Mouse (Mus musculus): Measurements from ENCODE around the gene Kif5a.
A peak's percentile ranks its signal among the peaks of the same experiment; 100 is the strongest.

Gene Kif5a

GRCm38 (mm10) chr10:127274261-127275022 lies 11.3 kb upstream of the Kif5a start:
- no peaks in the 10 kb centered on the region for H3K9me3 ChIP-seq (ENCODE audit: low read length)
- peaks cover 85% of the 10 kb centered on the region for H3K4me1 ChIP-seq (replicated peaks; ENCODE audit: low read depth, low read length)
- no peak for TF ChIP-seq NANOG (IDR thresholded peaks at IDR 0.05; ENCODE audit: borderline replicate concordance, low read length)
- H3K27me3 ChIP-seq (ENCODE audit: insufficient read depth, low read length) = no peaks in the 10 kb centered on the region
- peak overlapping the region; percentile 29 for H3K4me3 ChIP-seq (replicated peaks; ENCODE audit: low read length)
- H3K36me3 ChIP-seq (ENCODE audit: insufficient read depth, low read length) = peaks cover 93% of the 10 kb centered on the region

GRCm38 (mm10) chr10:127272371-127272770 lies 9.2 kb upstream of the Kif5a start:
- Histone ChIP-seq H3K36me3 (ENCODE audit: insufficient read depth, low read length) (peaks cover 93% of the 10 kb centered on the region), H3K4me1 (replicated peaks; ENCODE audit: low read depth, low read length) (peaks cover 95% of the 10 kb centered on the region), H3K9me3 (ENCODE audit: low read length) (no peaks in the 10 kb centered on the region), H3K4me3 (replicated peaks; ENCODE audit: low read length) (peak overlapping the region; percentile 17; the same call in 1 of the 2 replicates), H3K27me3 (ENCODE audit: insufficient read depth, low read length) (no peaks in the 10 kb centered on the region)
- TF ChIP-seq NANOG (IDR thresholded peaks at IDR 0.05; ENCODE audit: borderline replicate concordance, low read length) (no peak), CTCF (conservative IDR thresholded peaks at IDR 0.05; ENCODE audit: low read length) (no peak), POU5F1 (IDR thresholded peaks at IDR 0.05; ENCODE audit: borderline replicate concordance, low read length) (no peak)

- Histone ChIP-seq H3K4me3 (replicated peaks; ENCODE audit: low read length) (peak overlapping the region; percentile 56), H3K36me3 (ENCODE audit: insufficient read depth, low read length) (peaks cover 72% of the 10 kb centered on the region), H3K27me3 (ENCODE audit: insufficient read depth, low read length) (no peaks in the 10 kb centered on the region), H3K9me3 (ENCODE audit: low read length) (no peaks in the 10 kb centered on the region), H3K4me1 (replicated peaks; ENCODE audit: low read depth, low read length) (peaks cover 93% of the 10 kb centered on the region)
- TF ChIP-seq POU5F1 (IDR thresholded peaks at IDR 0.05; ENCODE audit: borderline replicate concordance, low read length) = no peak
- no peak for TF ChIP-seq CTCF (conservative IDR thresholded peaks at IDR 0.05; ENCODE audit: low read length)
- no peak for TF ChIP-seq NANOG (IDR thresholded peaks at IDR 0.05; ENCODE audit: borderline replicate concordance, low read length)
Observed at GRCm38 (mm10) chr10:127269884-127270283, 6.7 kb upstream of the Kif5a start.

DNA sequence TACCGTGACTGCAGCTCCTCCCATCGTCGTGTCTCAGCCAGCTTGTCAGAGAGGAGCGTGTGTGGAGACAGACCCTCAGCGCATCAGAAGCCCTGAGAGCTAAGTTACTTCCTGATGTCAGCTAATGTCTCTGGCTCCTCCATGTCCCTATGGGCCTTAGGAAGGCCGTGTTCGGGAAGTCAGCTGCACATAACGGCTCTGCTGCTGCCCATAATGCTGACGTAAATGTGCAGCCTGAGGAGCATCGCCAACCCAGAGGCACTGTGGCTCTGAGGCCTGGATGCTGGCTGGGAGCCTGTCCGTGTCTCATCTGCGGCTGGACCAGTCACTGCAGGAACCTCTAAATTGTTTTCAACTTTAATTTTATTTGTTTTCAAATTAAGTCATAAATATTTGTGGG lies 5.9 kb upstream of the Kif5a start:
- Histone ChIP-seq H3K9me3 (ENCODE audit: low read length) (no peaks in the 10 kb centered on the region), H3K4me1 (replicated peaks; ENCODE audit: low read depth, low read length) (peaks cover 93% of the 10 kb centered on the region), H3K4me3 (replicated peaks; ENCODE audit: low read length) (peak overlapping the region; percentile 24; the same call in 1 of the 2 replicates), H3K36me3 (ENCODE audit: insufficient read depth, low read length) (peaks cover 66% of the 10 kb centered on the region), H3K27me3 (ENCODE audit: insufficient read depth, low read length) (no peaks in the 10 kb centered on the region)
- TF ChIP-seq NANOG (IDR thresholded peaks at IDR 0.05; ENCODE audit: borderline replicate concordance, low read length) = no peak
- no peak for TF ChIP-seq POU5F1 (IDR thresholded peaks at IDR 0.05; ENCODE audit: borderline replicate concordance, low read length)
- TF ChIP-seq CTCF (conservative IDR thresholded peaks at IDR 0.05; ENCODE audit: low read length) = no peak

DNA sequence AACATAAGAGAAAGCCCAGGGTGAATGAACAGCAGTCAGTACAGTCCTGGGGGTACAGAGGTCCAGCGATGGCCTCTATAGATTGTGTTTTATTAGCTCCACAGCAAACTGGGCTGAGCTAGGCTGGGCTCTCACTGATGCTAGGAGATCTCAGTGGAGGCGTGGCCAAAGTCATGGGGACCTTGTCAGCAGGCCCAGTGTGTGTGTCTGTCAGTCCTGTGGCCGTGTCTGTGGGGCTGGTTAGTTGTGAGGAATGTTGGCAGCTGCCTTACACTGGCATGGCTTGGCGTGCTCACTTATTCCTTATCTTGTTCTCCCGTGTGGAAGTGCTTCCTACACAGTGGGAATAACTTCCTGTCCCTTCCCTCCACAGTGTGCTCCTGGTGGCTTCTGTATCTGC lies 5.3 kb upstream of the Kif5a start:
- H3K36me3 ChIP-seq (ENCODE audit: insufficient read depth, low read length) = peaks cover 61% of the 10 kb centered on the region
- H3K4me1 ChIP-seq (replicated peaks; ENCODE audit: low read depth, low read length) = peaks cover 93% of the 10 kb centered on the region
- peak overlapping the region; percentile 24; the same call in 1 of the 2 replicates for H3K4me3 ChIP-seq (replicated peaks; ENCODE audit: low read length)
- no peaks in the 10 kb centered on the region for H3K27me3 ChIP-seq (ENCODE audit: insufficient read depth, low read length)
- no peaks in the 10 kb centered on the region for H3K9me3 ChIP-seq (ENCODE audit: low read length)
- TF ChIP-seq CTCF (conservative IDR thresholded peaks at IDR 0.05; ENCODE audit: low read length) (no peak), NANOG (IDR thresholded peaks at IDR 0.05; ENCODE audit: borderline replicate concordance, low read length) (no peak)

DNA sequence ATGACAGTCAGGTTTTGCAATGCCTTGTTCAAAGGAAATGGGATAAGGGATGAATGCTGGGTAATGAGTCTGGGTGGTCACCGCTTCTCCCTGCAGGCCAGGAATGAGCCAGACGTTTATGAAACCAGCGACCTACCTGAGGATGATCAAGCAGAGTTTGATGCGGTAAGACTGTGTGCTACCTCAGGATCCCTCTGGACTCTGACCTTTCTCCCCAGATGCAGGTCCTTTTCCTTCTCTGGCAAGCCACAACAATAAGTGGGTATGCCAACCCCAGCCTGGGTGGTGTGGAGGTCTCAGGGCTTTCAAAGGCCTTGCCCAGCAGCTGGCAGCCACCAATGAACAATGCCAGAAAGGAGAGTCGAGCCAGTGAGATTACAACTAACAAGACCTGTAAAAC lies 4.2 kb upstream of the Kif5a start:
- Histone ChIP-seq H3K36me3 (ENCODE audit: insufficient read depth, low read length) (peaks cover 50% of the 10 kb centered on the region), H3K4me3 (replicated peaks; ENCODE audit: low read length) (peak overlapping the region; percentile 99), H3K4me1 (replicated peaks; ENCODE audit: low read depth, low read length) (peaks cover 92% of the 10 kb centered on the region), H3K9me3 (ENCODE audit: low read length) (no peaks in the 10 kb centered on the region), H3K27me3 (ENCODE audit: insufficient read depth, low read length) (no peaks in the 10 kb centered on the region)
- no peak for TF ChIP-seq CTCF (conservative IDR thresholded peaks at IDR 0.05; ENCODE audit: low read length)

DNA sequence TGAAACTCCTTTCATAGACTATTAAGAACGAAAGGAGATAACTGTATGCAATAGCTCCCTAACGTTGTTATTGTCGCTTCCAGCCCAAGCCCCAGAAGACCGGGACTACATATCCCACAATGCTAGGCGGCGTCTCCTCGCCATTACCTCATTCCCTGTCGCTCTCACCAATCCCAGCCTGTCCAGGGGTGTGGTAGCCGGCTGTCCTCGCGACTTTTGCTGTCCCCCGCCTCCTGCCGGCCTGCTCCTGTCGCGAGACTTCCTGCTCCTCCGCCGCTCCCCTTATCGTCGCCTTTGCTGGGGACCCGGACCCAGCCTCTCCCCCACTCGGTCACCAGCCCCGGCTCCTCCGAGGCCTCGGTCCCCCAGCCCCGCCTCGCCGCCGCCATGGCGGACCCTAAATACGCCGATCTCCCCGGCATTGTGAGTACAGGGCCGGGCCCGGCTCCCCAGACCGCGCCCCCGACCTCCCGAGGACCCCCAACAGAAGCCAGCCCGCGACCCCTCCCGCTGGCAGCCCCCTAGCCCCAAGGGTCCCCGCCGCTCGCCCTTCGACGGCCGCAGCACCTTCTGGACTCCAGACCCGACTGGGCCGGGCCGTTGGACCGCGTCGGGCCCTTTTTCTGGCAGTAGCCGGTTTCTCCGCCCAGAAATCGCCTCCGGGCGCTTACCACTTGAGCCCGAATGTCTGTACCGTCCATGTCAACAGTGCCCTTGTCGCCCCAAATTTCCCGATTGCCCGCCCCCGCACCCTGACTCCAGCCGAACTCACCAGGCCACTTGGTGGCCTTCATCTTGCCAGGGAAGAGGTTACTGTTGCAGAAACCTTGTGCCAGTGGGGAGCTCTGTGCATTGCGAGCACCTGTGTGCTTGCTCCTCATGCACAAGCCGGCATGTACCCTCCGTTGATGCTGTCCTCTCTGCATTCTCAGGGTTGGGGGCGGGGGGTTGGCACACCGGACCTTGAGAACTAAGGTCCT lies 3.3 kb upstream of the Kif5a start, which contains the start of gene Dctn2:
Gene Dctn2, plus strand, starts transcription at position 257 of the 980 bp plus-strand sequence.
- TF ChIP-seq CTCF (conservative IDR thresholded peaks at IDR 0.05; ENCODE audit: low read length) (no peak), NANOG (IDR thresholded peaks at IDR 0.05; ENCODE audit: borderline replicate concordance, low read length) (no peak), POU5F1 (IDR thresholded peaks at IDR 0.05; ENCODE audit: borderline replicate concordance, low read length) (no peak)
- Histone ChIP-seq H3K36me3 (ENCODE audit: insufficient read depth, low read length) (peaks cover 44% of the 10 kb centered on the region), H3K4me3 (replicated peaks; ENCODE audit: low read length) (peak within 1 kb of the TSS; percentile 99)

GRCm38 (mm10) chr10:127265727-127266111 lies 2.6 kb upstream of the Kif5a start:
- H3K4me1 ChIP-seq (replicated peaks; ENCODE audit: low read depth, low read length) = peaks cover 92% of the 10 kb centered on the region
- no peaks in the 10 kb centered on the region for H3K9me3 ChIP-seq (ENCODE audit: low read length)
- peak overlapping the region; percentile 99; the same call in 1 of the 2 replicates for H3K4me3 ChIP-seq (replicated peaks; ENCODE audit: low read length)
- no peaks in the 10 kb centered on the region for H3K27me3 ChIP-seq (ENCODE audit: insufficient read depth, low read length)
- TF ChIP-seq POU5F1 (IDR thresholded peaks at IDR 0.05; ENCODE audit: borderline replicate concordance, low read length) = no peak
- no peak for TF ChIP-seq CTCF (conservative IDR thresholded peaks at IDR 0.05; ENCODE audit: low read length)
- no peak for TF ChIP-seq NANOG (IDR thresholded peaks at IDR 0.05; ENCODE audit: borderline replicate concordance, low read length)
- peaks cover 44% of the 10 kb centered on the region for H3K36me3 ChIP-seq (ENCODE audit: insufficient read depth, low read length)

More for the DNA sequence above, 3.3 kb upstream of the Kif5a start, which contains the start of gene Dctn2:
- Histone ChIP-seq H3K9me3 (ENCODE audit: low read length) (no peaks in the 10 kb centered on the region), H3K27me3 (ENCODE audit: insufficient read depth, low read length) (no peaks in the 10 kb centered on the region), H3K4me1 (replicated peaks; ENCODE audit: low read depth, low read length) (peaks cover 92% of the 10 kb centered on the region)
